Mouse (Mus musculus): ENCODE results near the gene Ubtf. TPM values are rescaled to one million over a fixed set of nuclear protein-coding genes. Genes with fewer than 3 reads are reported as not detected.
"Not testable (repeated sequence)": the region's sequence is repeated elsewhere in the genome, so short reads cannot be mapped to it uniquely, and the experiment has no call there.

Gene Ubtf
- polyA plus RNA-seq (2014; fragmentation: Nextera tagmentation; extraction: Ambion mirVana): 87.0 and 91.4 TPM in 2 replicates

GRCm38 (mm10) chr11:102319410-102319792 is at the start of gene Ubtf:
TSS of gene Ubtf (minus strand) at chr11:102319742.
- Histone ChIP-seq H3K27me3 (ENCODE audit: control insufficient read depth, insufficient read depth, low read length) (no peaks in the 10 kb centered on the region), H3K4me1 (ENCODE audit: control insufficient read depth, insufficient read depth, low read length) (peaks cover 11% of the 10 kb centered on the region), H3K27ac (replicated peaks; ENCODE audit: low read depth, low read length) (peak within 1 kb of the TSS; percentile 99), H3K4me2 (ENCODE audit: low read depth, severe bottlenecking) (peak within 1 kb of the TSS; percentile 91), H3K4me3 (ENCODE audit: low read depth, low read length) (peak within 1 kb of the TSS; percentile 95), H3K36me3 (ENCODE audit: control insufficient read depth, insufficient read depth, low read length) (no peaks in the 10 kb centered on the region), H3K9ac (ENCODE audit: low read length) (peak within 1 kb of the TSS; percentile 99), H3K9me3 (ENCODE audit: control insufficient read depth, low read length) (no peaks in the 10 kb centered on the region)
- peak; percentile 76 for DNase-seq (ENCODE audit: low spot score)
- no peak for ATAC-seq (ENCODE audit: insufficient number of reproducible peaks, low FRiP score, low TSS enrichment, low read depth)
- 0% methylated on average over 25 of the region's 25 CpGs for WGBS

GRCm38 (mm10) chr11:102369263-102369662 is 49.7 kb upstream of the Ubtf start:
- Histone ChIP-seq H3K36me3 (ENCODE audit: control insufficient read depth, insufficient read depth, low read length) (no peaks in the 10 kb centered on the region), H3K9me3 (ENCODE audit: control insufficient read depth, low read length) (no peaks in the 10 kb centered on the region), H3K27ac (replicated peaks; ENCODE audit: low read depth, low read length) (no peak overlapping the region), H3K4me2 (ENCODE audit: low read depth, severe bottlenecking) (no peak overlapping the region), H3K27me3 (ENCODE audit: control insufficient read depth, insufficient read depth, low read length) (0 out of 2 replicates have a peak, but pooled peaks cover 3% of the 10 kb centered on the region), H3K9ac (ENCODE audit: low read length) (no peak overlapping the region), H3K4me3 (ENCODE audit: low read depth, low read length) (no peak overlapping the region), H3K4me1 (ENCODE audit: control insufficient read depth, insufficient read depth, low read length) (0 out of 2 replicates have a peak, but pooled peaks cover 2% of the 10 kb centered on the region)
- no peak for DNase-seq (ENCODE audit: low spot score)
- no peak for ATAC-seq (ENCODE audit: insufficient number of reproducible peaks, low FRiP score, low TSS enrichment, low read depth)
- WGBS: 73% methylated on average over 4 of the region's 4 CpGs

GRCm38 (mm10) chr11:102368347-102368746 is 48.8 kb upstream of the Ubtf start:
- DNase-seq (ENCODE audit: low spot score): no peak
- H3K27me3 ChIP-seq (ENCODE audit: control insufficient read depth, insufficient read depth, low read length): no peaks in the 10 kb centered on the region

GRCm38 (mm10) chr11:102367504-102368280 is 48.1 kb upstream of the Ubtf start:
- Histone ChIP-seq H3K4me2 (ENCODE audit: low read depth, severe bottlenecking) (no peak overlapping the region), H3K27me3 (ENCODE audit: control insufficient read depth, insufficient read depth, low read length) (no peaks in the 10 kb centered on the region), H3K9me3 (ENCODE audit: control insufficient read depth, low read length) (no peaks in the 10 kb centered on the region), H3K4me1 (ENCODE audit: control insufficient read depth, insufficient read depth, low read length) (0 out of 2 replicates have a peak, but pooled peaks cover 2% of the 10 kb centered on the region), H3K36me3 (ENCODE audit: control insufficient read depth, insufficient read depth, low read length) (no peaks in the 10 kb centered on the region), H3K9ac (ENCODE audit: low read length) (no peak overlapping the region), H3K27ac (replicated peaks; ENCODE audit: low read depth, low read length) (no peak overlapping the region), H3K4me3 (ENCODE audit: low read depth, low read length) (no peak overlapping the region)
- ATAC-seq (ENCODE audit: insufficient number of reproducible peaks, low FRiP score, low TSS enrichment, low read depth): no peak
- 77% methylated on average over 9 of the region's 9 CpGs for WGBS
- DNase-seq (ENCODE audit: low spot score): no peak

More at GRCm38 (mm10) chr11:102368347-102368746, 48.8 kb upstream of the Ubtf start:
- no peak overlapping the region for H3K4me2 ChIP-seq (ENCODE audit: low read depth, severe bottlenecking)
- H3K9ac ChIP-seq (ENCODE audit: low read length): no peak overlapping the region
- no peak for ATAC-seq (ENCODE audit: insufficient number of reproducible peaks, low FRiP score, low TSS enrichment, low read depth)
- 0 out of 2 replicates have a peak, but pooled peaks cover 2% of the 10 kb centered on the region for H3K4me1 ChIP-seq (ENCODE audit: control insufficient read depth, insufficient read depth, low read length)
- no peak overlapping the region for H3K4me3 ChIP-seq (ENCODE audit: low read depth, low read length)
- no peaks in the 10 kb centered on the region for H3K9me3 ChIP-seq (ENCODE audit: control insufficient read depth, low read length)
- 83% methylated on average over 5 of the region's 5 CpGs for WGBS
- no peak overlapping the region for H3K27ac ChIP-seq (replicated peaks; ENCODE audit: low read depth, low read length)
- H3K36me3 ChIP-seq (ENCODE audit: control insufficient read depth, insufficient read depth, low read length): no peaks in the 10 kb centered on the region

GRCm38 (mm10) chr11:102366103-102366502 is 46.6 kb upstream of the Ubtf start, which contains the start of gene Slc4a1:
TSS of gene Slc4a1 (minus strand) at chr11:102366203.
- DNase-seq (ENCODE audit: low spot score); H3K36me3 ChIP-seq (ENCODE audit: control insufficient read depth, insufficient read depth, low read length); H3K4me3 ChIP-seq (ENCODE audit: low read depth, low read length); H3K4me2 ChIP-seq (ENCODE audit: low read depth, severe bottlenecking); H3K9ac ChIP-seq (ENCODE audit: low read length); H3K4me1 ChIP-seq (ENCODE audit: control insufficient read depth, insufficient read depth, low read length); H3K27me3 ChIP-seq (ENCODE audit: control insufficient read depth, insufficient read depth, low read length); H3K9me3 ChIP-seq (ENCODE audit: control insufficient read depth, low read length); ATAC-seq (ENCODE audit: insufficient number of reproducible peaks, low FRiP score, low TSS enrichment, low read depth): not testable (repeated sequence)
- 86% methylated on average over 8 of the region's 8 CpGs for WGBS
- H3K27ac ChIP-seq (replicated peaks; ENCODE audit: low read depth, low read length): 0 out of 2 replicates have a peak within 1 kb of the TSS, but pooled peaks have one; percentile 30

- Histone ChIP-seq H3K4me1 (ENCODE audit: control insufficient read depth, insufficient read depth, low read length) (0 out of 2 replicates have a peak, but pooled peaks cover 2% of the 10 kb centered on the region), H3K9ac (ENCODE audit: low read length) (no peak overlapping the region), H3K9me3 (ENCODE audit: control insufficient read depth, low read length) (no peaks in the 10 kb centered on the region), H3K27me3 (ENCODE audit: control insufficient read depth, insufficient read depth, low read length) (no peaks in the 10 kb centered on the region), H3K36me3 (ENCODE audit: control insufficient read depth, insufficient read depth, low read length) (no peaks in the 10 kb centered on the region; the same call in 1 of the 2 replicates), H3K4me2 (ENCODE audit: low read depth, severe bottlenecking) (no peak overlapping the region), H3K4me3 (ENCODE audit: low read depth, low read length) (no peak overlapping the region), H3K27ac (replicated peaks; ENCODE audit: low read depth, low read length) (0 out of 2 replicates have a peak overlapping the region, but pooled peaks have one; percentile 30)
- ATAC-seq (ENCODE audit: insufficient number of reproducible peaks, low FRiP score, low TSS enrichment, low read depth) (no peak), DNase-seq (ENCODE audit: low spot score) (no peak)
- 61% methylated on average over 4 of the region's 4 CpGs for WGBS
Observed at GRCm38 (mm10) chr11:102365699-102366098, 46.2 kb upstream of the Ubtf start.

- 75% methylated on average over 14 of the region's 14 CpGs for WGBS
- no peak for DNase-seq (ENCODE audit: low spot score)
Observed at GRCm38 (mm10) chr11:102364570-102365371, 45.2 kb upstream of the Ubtf start.

GRCm38 (mm10) chr11:102363623-102364022 is 44.1 kb upstream of the Ubtf start:
- no peaks in the 10 kb centered on the region; the same call in 1 of the 2 replicates for H3K36me3 ChIP-seq (ENCODE audit: control insufficient read depth, insufficient read depth, low read length)
- H3K27ac ChIP-seq (replicated peaks; ENCODE audit: low read depth, low read length): no peak overlapping the region
- H3K4me2 ChIP-seq (ENCODE audit: low read depth, severe bottlenecking): no peak overlapping the region
- 43% methylated on average over 2 of the region's 2 CpGs for WGBS
- ATAC-seq (ENCODE audit: insufficient number of reproducible peaks, low FRiP score, low TSS enrichment, low read depth): no peak
- H3K9me3 ChIP-seq (ENCODE audit: control insufficient read depth, low read length): no peaks in the 10 kb centered on the region
- H3K27me3 ChIP-seq (ENCODE audit: control insufficient read depth, insufficient read depth, low read length): no peaks in the 10 kb centered on the region
- H3K9ac ChIP-seq (ENCODE audit: low read length): no peak overlapping the region; the same call in 1 of the 2 replicates
- DNase-seq (ENCODE audit: low spot score): no peak
- H3K4me1 ChIP-seq (ENCODE audit: control insufficient read depth, insufficient read depth, low read length): 0 out of 2 replicates have a peak, but pooled peaks cover 2% of the 10 kb centered on the region
- no peak overlapping the region for H3K4me3 ChIP-seq (ENCODE audit: low read depth, low read length)

More at GRCm38 (mm10) chr11:102364570-102365371, 45.2 kb upstream of the Ubtf start:
- H3K4me1 ChIP-seq (ENCODE audit: control insufficient read depth, insufficient read depth, low read length): 0 out of 2 replicates have a peak, but pooled peaks cover 2% of the 10 kb centered on the region
- no peak overlapping the region for H3K4me2 ChIP-seq (ENCODE audit: low read depth, severe bottlenecking)
- 0 out of 2 replicates have a peak overlapping the region, but pooled peaks have one; percentile 5 for H3K4me3 ChIP-seq (ENCODE audit: low read depth, low read length)
- H3K27me3 ChIP-seq (ENCODE audit: control insufficient read depth, insufficient read depth, low read length): no peaks in the 10 kb centered on the region
- no peak overlapping the region for H3K27ac ChIP-seq (replicated peaks; ENCODE audit: low read depth, low read length)
- ATAC-seq (ENCODE audit: insufficient number of reproducible peaks, low FRiP score, low TSS enrichment, low read depth): peak; percentile 59; the same call in 1 of the 2 replicates
- H3K36me3 ChIP-seq (ENCODE audit: control insufficient read depth, insufficient read depth, low read length): no peaks in the 10 kb centered on the region; the same call in 1 of the 2 replicates
- no peak overlapping the region for H3K9ac ChIP-seq (ENCODE audit: low read length)
- no peaks in the 10 kb centered on the region for H3K9me3 ChIP-seq (ENCODE audit: control insufficient read depth, low read length)
